Mouse (Mus musculus): ENCODE measurements around the gene 1700029H14Rik. TPM values are rescaled to one million over a fixed set of nuclear protein-coding genes. Genes with fewer than 3 reads are reported as not detected.

Gene 1700029H14Rik
- total RNA-seq, 2 experiments from 2014 or later = not detected

DNA sequence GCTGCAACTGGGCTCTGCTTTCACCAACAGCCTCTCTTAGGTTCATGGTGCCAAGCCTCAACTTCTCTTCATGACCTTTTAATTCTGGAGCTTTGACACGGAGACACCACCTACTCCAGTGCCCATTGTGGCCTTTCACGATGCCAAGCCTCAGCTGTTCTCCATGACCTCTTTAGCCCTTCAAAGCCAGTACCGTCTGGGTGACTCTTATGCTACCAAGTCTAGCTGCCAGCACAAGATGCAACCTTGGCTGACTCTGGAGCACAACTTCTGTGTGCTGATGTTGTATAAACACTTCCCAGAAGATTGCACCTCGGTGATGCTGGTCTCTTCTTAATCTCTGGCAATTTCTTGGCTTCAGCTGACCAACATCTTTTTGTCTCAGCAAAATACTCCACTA lies 15.8 kb downstream of the 1700029H14Rik start:
- DNase-seq (ENCODE audit: low spot score) = no peak

GRCm38 (mm10) chr8:13541526-13541925 lies 20.7 kb downstream of the 1700029H14Rik start:
- no peak for DNase-seq (ENCODE audit: low spot score)

- no peak for DNase-seq (ENCODE audit: low spot score)
These were observed 22.1 kb downstream of the 1700029H14Rik start for GRCm38 (mm10) chr8:13540122-13540521.

DNA sequence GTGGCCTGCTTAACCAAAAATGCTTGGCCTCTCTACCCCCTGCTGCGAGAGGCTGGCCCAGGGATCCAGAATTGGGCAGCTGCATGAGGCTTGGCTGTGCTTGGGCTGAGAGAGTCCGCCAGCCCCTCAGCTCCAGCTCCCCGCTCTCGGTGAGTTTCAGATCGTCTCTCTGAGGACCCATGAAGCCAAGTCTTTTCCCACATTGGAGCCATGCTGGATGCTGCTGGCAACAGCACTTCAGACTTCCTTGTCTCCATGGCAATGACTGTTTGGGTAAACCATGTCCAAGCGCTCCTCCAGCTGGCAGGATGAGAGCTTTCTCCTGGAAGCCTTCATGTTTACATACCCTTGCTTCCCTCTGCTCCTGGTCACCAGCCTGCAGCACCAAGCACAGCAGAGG lies 23.4 kb downstream of the 1700029H14Rik start:
- DNase-seq (ENCODE audit: low spot score) = peak; percentile 69

DNA sequence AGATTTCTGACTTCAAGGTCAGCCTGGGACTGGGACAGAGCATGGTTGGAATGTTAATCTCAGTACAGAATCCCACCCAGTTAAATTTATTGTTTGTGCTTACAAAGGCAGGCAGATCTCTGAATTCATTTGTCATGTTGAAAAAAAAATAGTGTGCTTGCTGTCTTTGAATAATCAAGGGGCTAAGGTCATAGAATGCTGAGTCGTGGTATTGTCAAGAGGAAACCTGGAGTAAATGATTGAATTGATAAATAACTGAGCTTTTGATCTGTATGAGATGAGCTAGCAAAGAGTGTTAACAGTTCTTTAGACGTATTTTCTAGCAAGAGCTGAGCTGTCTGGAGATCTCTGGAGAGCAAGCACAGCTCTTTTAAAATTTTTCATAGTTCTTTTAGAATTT lies 25.2 kb downstream of the 1700029H14Rik start:
- no peak for DNase-seq (ENCODE audit: low spot score)

DNA sequence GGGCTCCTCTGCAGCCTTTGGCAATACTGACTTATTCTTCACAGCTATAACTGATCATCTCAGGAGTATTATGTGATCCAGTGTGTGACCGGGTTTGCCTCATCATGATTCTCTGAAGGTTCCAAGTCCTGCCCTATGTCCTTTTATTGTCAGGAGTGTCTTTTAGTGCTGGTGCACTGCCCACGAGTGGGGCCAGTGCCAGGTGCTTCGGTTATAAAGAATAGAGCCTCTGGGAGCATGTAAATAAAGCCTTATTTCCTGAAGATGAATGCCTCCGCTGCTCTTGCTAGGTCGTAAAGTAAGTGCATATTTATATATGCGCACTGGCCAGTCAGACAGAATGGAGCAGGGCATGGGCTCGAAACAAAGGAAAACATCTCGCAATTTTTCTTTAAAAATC lies 29.1 kb downstream of the 1700029H14Rik start:
- DNase-seq (ENCODE audit: low spot score) = no peak

- DNase-seq (ENCODE audit: low spot score) = no peak
These were observed 30.6 kb downstream of the 1700029H14Rik start for GRCm38 (mm10) chr8:13531602-13532171.

DNA sequence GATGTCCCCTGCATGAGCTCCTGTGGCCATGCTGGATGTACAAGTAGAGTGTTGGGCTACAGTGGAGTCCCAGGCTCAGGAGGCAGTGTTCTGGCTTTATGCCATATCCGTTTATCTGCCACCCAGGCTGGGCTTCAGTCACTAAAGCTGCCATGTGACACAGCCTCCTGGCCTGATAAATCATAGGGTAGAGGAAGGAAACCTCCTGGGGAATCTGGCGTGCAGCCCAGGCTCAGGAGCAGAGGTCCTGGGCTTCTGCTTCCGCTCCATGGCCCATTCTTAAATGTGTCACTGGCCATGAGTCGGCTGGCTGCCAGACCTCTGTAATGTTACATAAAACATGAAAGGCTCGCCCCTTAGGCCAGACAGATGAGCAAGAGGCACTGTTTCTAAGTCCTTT lies 31.3 kb downstream of the 1700029H14Rik start:
- DNase-seq (ENCODE audit: low spot score) = peak; percentile 78

DNA sequence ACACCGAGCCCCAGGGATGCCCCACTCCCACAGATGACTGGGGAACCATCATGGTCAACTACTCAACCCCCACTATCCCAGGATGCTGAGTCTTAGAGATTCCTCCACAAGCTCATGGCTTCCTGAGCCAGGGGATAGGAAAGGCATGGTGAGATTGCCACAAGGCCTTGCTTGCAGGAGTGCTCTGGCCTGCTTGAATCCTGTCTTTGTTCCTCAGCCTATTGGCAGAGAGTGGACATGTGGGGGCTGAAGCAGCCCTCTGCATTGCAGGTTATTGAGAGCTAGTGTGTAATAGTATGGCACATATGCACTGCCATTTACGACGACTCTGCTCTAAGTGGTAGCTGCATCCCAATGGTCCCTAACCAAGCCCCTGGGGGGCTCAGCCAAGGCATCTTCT lies 31.9 kb downstream of the 1700029H14Rik start:
- DNase-seq (ENCODE audit: low spot score) = no peak

- peak; percentile 80 for DNase-seq (ENCODE audit: low spot score)
These were observed 32.4 kb downstream of the 1700029H14Rik start for GRCm38 (mm10) chr8:13529891-13530316.

DNA sequence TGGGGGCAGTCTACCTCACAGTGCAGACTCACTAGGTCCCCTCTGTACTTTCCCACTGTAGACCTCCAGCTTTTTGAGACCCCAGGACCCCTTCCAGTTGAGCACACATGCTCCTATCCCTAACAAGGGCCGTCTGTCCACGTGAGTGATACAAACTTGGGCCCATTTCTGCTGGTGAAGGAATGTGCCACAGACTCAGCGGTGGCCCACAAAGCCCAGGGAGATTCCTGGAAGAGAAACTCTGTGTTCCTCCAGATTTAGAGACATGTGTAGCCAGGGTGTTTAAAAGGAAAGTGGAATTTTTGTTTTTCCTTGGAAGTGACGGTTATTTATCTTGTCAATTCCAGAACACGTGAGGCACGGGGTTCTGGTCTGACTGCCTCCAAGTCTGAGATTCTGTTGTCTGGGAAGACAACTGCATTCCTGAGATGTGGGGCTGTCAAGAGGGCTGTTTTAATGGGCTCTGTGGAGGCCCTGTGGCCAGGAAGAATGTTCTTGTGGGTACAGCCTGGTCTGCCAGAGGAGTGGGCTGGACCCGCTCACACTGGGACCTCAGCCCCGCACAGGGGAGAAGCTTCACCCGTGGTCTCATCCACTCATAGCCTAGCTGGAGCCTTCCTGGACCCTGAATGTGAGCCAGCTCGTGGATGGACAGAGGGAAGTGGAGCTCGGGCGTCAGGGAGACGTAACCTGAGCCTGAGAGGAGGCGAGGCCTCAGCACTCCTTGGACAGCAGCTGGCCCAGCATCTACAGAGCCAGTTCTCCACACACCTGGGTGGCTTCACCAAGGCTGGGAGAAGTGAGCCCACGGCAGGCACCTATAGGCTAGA lies 33.0 kb downstream of the 1700029H14Rik start:
- peak; percentile 43 for DNase-seq (ENCODE audit: low spot score)

- DNase-seq (ENCODE audit: low spot score) = no peak
These were observed 40.9 kb downstream of the 1700029H14Rik start for GRCm38 (mm10) chr8:13521392-13521791.

DNA sequence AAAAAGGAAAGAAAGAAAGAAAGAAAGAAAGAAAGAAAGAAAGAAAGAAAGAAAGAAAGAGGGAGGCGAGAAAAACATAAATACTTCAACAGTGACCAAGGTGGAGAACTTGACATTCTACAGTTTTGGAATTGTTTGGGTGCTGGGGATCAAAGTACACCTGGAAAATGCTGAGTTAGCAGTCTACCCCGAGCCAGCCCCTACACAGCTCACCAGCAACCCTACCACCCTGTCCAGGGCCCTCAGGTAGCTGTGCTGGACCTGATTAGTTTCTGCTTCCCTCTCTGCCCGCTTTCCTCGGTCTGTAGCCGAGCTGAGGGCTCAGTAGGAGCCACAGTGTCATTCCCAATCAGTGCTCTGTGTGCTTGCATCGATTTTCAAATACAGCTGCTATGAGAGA lies 41.9 kb downstream of the 1700029H14Rik start:
- DNase-seq (ENCODE audit: low spot score) = no peak

GRCm38 (mm10) chr8:13519503-13519902 lies 42.8 kb downstream of the 1700029H14Rik start:
- DNase-seq (ENCODE audit: low spot score) = no peak

DNA sequence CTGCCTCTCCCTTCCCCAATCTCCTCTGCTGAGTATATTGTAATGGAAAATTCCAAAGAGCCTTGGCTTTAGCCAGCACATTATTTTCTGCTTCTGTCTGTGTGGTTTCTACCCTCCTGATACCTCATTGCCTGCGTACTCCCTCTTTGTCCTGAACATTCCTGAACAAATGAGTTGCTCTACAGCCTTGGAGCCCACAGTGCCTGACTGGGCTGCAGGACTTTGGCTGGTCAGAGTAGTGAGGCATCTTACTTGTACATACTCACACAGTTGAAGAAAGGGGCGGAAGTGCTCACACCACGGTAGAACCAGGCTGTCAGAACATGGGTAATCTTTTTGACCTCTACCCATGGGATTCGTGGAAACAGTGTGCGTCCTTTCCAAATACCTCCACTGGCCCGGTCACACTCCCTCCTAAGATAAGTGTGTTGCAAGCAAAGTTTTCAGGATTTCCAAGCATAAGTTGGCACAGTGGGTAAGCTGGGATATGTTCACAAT lies 44.9 kb downstream of the 1700029H14Rik start:
- DNase-seq (ENCODE audit: low spot score) = no peak

DNA sequence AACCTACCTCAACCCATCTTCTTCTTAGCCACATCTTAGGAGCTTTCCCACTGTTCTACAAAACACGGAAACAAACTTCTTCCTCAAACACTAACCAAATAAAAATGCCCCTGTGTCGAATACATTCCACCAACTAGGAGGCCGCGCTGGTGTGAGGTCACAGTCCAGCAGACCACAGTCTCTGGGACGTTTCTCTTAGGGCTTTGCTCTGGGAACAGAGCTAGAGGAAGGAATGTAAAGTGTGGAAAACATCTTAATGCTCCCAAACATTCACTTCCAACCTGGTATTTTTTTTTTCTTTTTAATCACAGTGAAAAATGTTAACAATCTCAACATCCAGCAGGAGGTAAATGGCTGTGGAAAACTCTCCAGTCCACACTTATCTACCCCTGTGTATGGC lies 45.5 kb downstream of the 1700029H14Rik start:
- DNase-seq (ENCODE audit: low spot score) = no peak

- no peak for DNase-seq (ENCODE audit: low spot score)
These were observed 46.2 kb downstream of the 1700029H14Rik start for GRCm38 (mm10) chr8:13516011-13516442.

GRCm38 (mm10) chr8:13513556-13514370 lies 48.5 kb downstream of the 1700029H14Rik start:
- DNase-seq (ENCODE audit: low spot score) = no peak

- DNase-seq (ENCODE audit: low spot score) = no peak
These were observed 49.6 kb downstream of the 1700029H14Rik start for GRCm38 (mm10) chr8:13512677-13513076.

DNA sequence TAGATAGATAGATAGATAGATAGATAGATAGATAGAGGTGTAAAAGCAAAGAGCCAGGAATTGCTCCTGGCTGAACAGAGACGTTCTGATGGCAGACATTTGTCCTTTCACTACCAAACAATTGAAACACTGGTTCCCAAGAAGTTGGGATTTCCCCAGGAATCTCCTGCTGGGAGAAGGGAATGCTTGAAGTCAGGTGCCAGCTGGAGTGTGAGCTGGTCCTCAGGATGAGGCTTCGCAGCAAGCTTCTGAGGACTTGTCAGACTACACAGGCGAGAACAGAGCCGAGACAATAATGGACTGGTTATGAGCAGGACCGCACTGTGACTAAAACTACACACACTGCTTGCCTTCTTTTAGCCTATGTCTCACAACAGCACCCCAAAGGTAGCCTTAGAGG lies 50.2 kb downstream of the 1700029H14Rik start:
- no peak for DNase-seq (ENCODE audit: low spot score)

DNA sequence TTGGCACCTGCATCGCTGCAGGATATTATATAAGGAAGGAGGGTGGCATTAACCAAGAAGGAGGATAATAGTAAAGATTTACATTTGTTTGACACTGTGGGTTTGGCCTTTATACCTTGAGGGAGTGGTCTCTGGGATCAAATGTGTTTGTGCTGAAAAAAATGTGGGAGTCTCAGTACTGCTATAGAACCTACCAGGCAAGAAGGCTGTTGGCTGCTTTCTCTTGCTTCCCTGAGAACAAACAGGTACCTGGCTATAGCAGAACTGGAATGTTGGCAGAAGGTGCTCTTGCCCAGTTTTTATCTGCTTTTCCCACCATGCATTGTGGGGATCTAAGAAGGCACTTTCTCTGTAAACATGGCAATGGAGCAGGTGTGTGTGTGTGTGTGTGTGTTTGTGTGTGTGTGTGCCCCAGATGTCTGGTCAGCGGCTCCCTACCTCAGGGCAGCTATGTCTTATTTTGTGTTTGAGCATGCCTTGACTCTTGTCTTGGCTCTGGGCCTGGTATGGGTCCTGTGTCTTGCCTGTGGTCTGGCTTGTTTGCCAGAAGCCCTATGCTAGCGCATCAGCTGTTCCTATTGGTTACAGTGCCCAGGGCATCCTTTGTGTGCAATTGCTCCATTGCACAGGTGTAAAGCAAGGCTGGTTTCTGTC lies 54.9 kb downstream of the 1700029H14Rik start:
- DNase-seq (ENCODE audit: low spot score) = no peak

Data from gastrocnemius, adult 18-20 months (tissue).